ENCODE assay signal across 12 mouse cellular contexts in genomic region chr15:99455415-99455814, GRCm38 (mm10). TPM values are rescaled to one million over a fixed set of nuclear protein-coding genes. Genes with fewer than 3 reads are reported as not detected.
DNase-seq lines count a peak whose midpoint lies in the region; ATAC-seq lines count a peak whose summit lies in the region.
"Had no signal": no experiment of that assay in that cellular context is flagged by ENCODE, and none has a peak within 500 bp of the region (broad histone marks: within the 10 kb centered on the region; RNA-seq: fewer than 3 reads in every experiment).

No protein-coding gene starts in this region.

- peak overlapping the region; percentile 67 for H3K4me2 ChIP-seq in heart, embryonic 12.5 days
- H3K4me2 ChIP-seq in midbrain, embryonic 16.5 days (ENCODE audit: low read length): no peak overlapping the region; the same call in 1 of the 2 replicates
- peak overlapping the region; percentile 7; the same call in 1 of the 2 replicates for H3K4me2 ChIP-seq in limb, embryonic 11.5 days (ENCODE audit: low read depth, severe bottlenecking)
- H3K4me2 ChIP-seq in stomach, embryonic 16.5 days (ENCODE audit: low read depth, low read length): no peak overlapping the region

- peaks cover 62% of the 10 kb centered on the region for H3K4me1 ChIP-seq in heart, embryonic 12.5 days (replicated peaks)
- H3K4me1 ChIP-seq in midbrain, embryonic 10.5 days: peaks cover 53% of the 10 kb centered on the region
- peaks cover 37% of the 10 kb centered on the region for H3K4me1 ChIP-seq in midbrain, embryonic 16.5 days (ENCODE audit: control insufficient read depth, insufficient read depth, low read length)
- peaks cover 23% of the 10 kb centered on the region for H3K4me1 ChIP-seq in limb, embryonic 11.5 days (ENCODE audit: control insufficient read depth, insufficient read depth, low read length)
- peaks cover 21% of the 10 kb centered on the region for H3K4me1 ChIP-seq in stomach, embryonic 16.5 days (ENCODE audit: control insufficient read depth, insufficient read depth, low read length)

- H3K9ac ChIP-seq in heart, embryonic 12.5 days: peak overlapping the region; percentile 0; the same call in 1 of the 2 replicates
- H3K9ac ChIP-seq in midbrain, embryonic 16.5 days (ENCODE audit: low read depth, low read length): no peak overlapping the region
- H3K9ac ChIP-seq in limb, embryonic 11.5 days (ENCODE audit: low read length): no peak overlapping the region; the same call in 1 of the 2 replicates
- H3K9ac ChIP-seq in stomach, embryonic 16.5 days (ENCODE audit: low read length): peak overlapping the region; percentile 44; the same call in 1 of the 2 replicates
- H3K9ac ChIP-seq: liver, postnatal 0 days had no signal

- DNase-seq in heart, postnatal 36 days: no peak
- no peak for DNase-seq in midbrain, embryonic 10.5 days (ENCODE audit: low spot score)
- DNase-seq in limb, embryonic 11.5 days (ENCODE audit: low spot score): no peak
- no peak for DNase-seq in retina, embryonic 14.5 days (ENCODE audit: low spot score)
- DNase-seq in T-cell, adult 2 months (ENCODE audit: low spot score): no peak
- DNase-seq: cerebellum, postnatal 25 days; liver, postnatal 0 days; right cerebral cortex, postnatal 4 days; thymus, adult 18-20 months had no signal

- 83% methylated on average over 3 of the region's 3 CpGs for WGBS in heart, embryonic 12.5 days
- 89% methylated on average over 3 of the region's 3 CpGs for WGBS in midbrain, embryonic 10.5 days
- 91% methylated on average over 3 of the region's 3 CpGs for WGBS in midbrain, embryonic 16.5 days
- 88% methylated on average over 3 of the region's 3 CpGs for WGBS in limb, embryonic 11.5 days
- 74% methylated on average over 3 of the region's 3 CpGs for WGBS in stomach, embryonic 16.5 days

- no peak overlapping the region for H3K27ac ChIP-seq in heart, embryonic 12.5 days (ENCODE audit: poor library complexity, severe bottlenecking)
- H3K27ac ChIP-seq in midbrain, embryonic 10.5 days (replicated peaks): no peak overlapping the region
- H3K27ac ChIP-seq in midbrain, embryonic 16.5 days (ENCODE audit: low read length): no peak overlapping the region
- H3K27ac ChIP-seq in limb, embryonic 11.5 days (replicated peaks; ENCODE audit: low read depth, low read length): no peak overlapping the region
- H3K27ac ChIP-seq in stomach, embryonic 16.5 days (ENCODE audit: low read length): no peak overlapping the region

- peak overlapping the region; percentile 91; the same call in 1 of the 2 replicates for H3K4me3 ChIP-seq in heart, embryonic 12.5 days
- H3K4me3 ChIP-seq in midbrain, embryonic 10.5 days: peak overlapping the region; percentile 95; the same call in 1 of the 2 replicates
- no peak overlapping the region for H3K4me3 ChIP-seq in midbrain, embryonic 16.5 days (ENCODE audit: low read depth, low read length)
- no peak overlapping the region for H3K4me3 ChIP-seq in limb, embryonic 11.5 days (ENCODE audit: low read depth, low read length)
- H3K4me3 ChIP-seq in stomach, embryonic 16.5 days (replicated peaks; ENCODE audit: low read length): no peak overlapping the region

- H3K27me3 ChIP-seq in heart, embryonic 12.5 days (replicated peaks): no peaks in the 10 kb centered on the region
- H3K27me3 ChIP-seq in midbrain, embryonic 10.5 days (ENCODE audit: low read depth, poor library complexity, severe bottlenecking): no peaks in the 10 kb centered on the region
- no peaks in the 10 kb centered on the region for H3K27me3 ChIP-seq in midbrain, embryonic 16.5 days (ENCODE audit: control insufficient read depth, insufficient read depth, low read depth, low read length)
- no peaks in the 10 kb centered on the region for H3K27me3 ChIP-seq in limb, embryonic 11.5 days (ENCODE audit: control insufficient read depth, insufficient read depth, low read length)
- H3K27me3 ChIP-seq in stomach, embryonic 16.5 days (ENCODE audit: control insufficient read depth, insufficient read depth, low read length): no peaks in the 10 kb centered on the region

- peaks cover 18% of the 10 kb centered on the region for H3K36me3 ChIP-seq in heart, embryonic 12.5 days
- H3K36me3 ChIP-seq in midbrain, embryonic 10.5 days: peaks cover 46% of the 10 kb centered on the region
- no peaks in the 10 kb centered on the region for H3K36me3 ChIP-seq in midbrain, embryonic 16.5 days (ENCODE audit: control insufficient read depth, insufficient read depth, low read length)
- no peaks in the 10 kb centered on the region for H3K36me3 ChIP-seq in limb, embryonic 11.5 days (ENCODE audit: control insufficient read depth, insufficient read depth, low read length)
- H3K36me3 ChIP-seq in stomach, embryonic 16.5 days (ENCODE audit: control insufficient read depth, insufficient read depth, low read length): no peaks in the 10 kb centered on the region

- intact Hi-C loops in heart, postnatal 36 days (cut with DNase I): loop anchor here (5.0 kb wide), 1 partner anchor 133 kb away; no protein-coding TSS in a partner anchor

- H3K9me3 ChIP-seq in heart, embryonic 12.5 days (replicated peaks): no peaks in the 10 kb centered on the region
- H3K9me3 ChIP-seq in midbrain, embryonic 10.5 days (replicated peaks): no peaks in the 10 kb centered on the region
- no peaks in the 10 kb centered on the region for H3K9me3 ChIP-seq in midbrain, embryonic 16.5 days (replicated peaks; ENCODE audit: control insufficient read depth, low read length, poor library complexity, severe bottlenecking)
- H3K9me3 ChIP-seq in limb, embryonic 11.5 days (ENCODE audit: control insufficient read depth, low read length): no peaks in the 10 kb centered on the region
- no peaks in the 10 kb centered on the region for H3K9me3 ChIP-seq in stomach, embryonic 16.5 days (replicated peaks; ENCODE audit: control insufficient read depth, low read length)

- ATAC-seq in heart, embryonic 12.5 days (ENCODE audit: insufficient number of reproducible peaks, low FRiP score): no peak
- no peak for ATAC-seq in midbrain, embryonic 16.5 days
- ATAC-seq in limb, embryonic 11.5 days (ENCODE audit: insufficient number of reproducible peaks, low FRiP score, low TSS enrichment, low read depth): no peak
- no peak for ATAC-seq in stomach, embryonic 16.5 days (ENCODE audit: insufficient read depth, low FRiP score)
- ATAC-seq: liver, postnatal 0 days had no signal

RNA-seq across cellular contexts. Expression of gene Nckap5l, which starts 2.1 kb away (rescaled TPM):
- polyA plus RNA-seq in heart, embryonic 12.5 days (2016; fragmentation: Nextera tagmentation; extraction: Ambion mirVana): 11.4 and 12.0 TPM in 2 replicates
- 1 to 10 TPM; 6.9 to 8.8 TPM for total RNA-seq in heart, postnatal 36 days (2021)
- 11.0 and 11.3 TPM in 2 replicates for polyA plus RNA-seq in midbrain, embryonic 10.5 days (2016; fragmentation: Nextera tagmentation; extraction: Ambion mirVana)
- polyA plus RNA-seq in midbrain, embryonic 16.5 days (2015; fragmentation: Nextera tagmentation; extraction: Ambion mirVana): 16.2 and 17.1 TPM in 2 replicates
- polyA plus RNA-seq in limb, embryonic 11.5 days (2014; fragmentation: Nextera tagmentation; extraction: Ambion mirVana): 14.2 and 15.6 TPM in 2 replicates
- polyA plus RNA-seq in stomach, embryonic 16.5 days (2015; fragmentation: Nextera tagmentation; extraction: Ambion mirVana): 3.7 and 4.6 TPM in 2 replicates

RNA-seq across cellular contexts. Expression of gene Bcdin3d, which starts 19.1 kb away (rescaled TPM):
- 11.3 and 12.2 TPM in 2 replicates for polyA plus RNA-seq in heart, embryonic 12.5 days (2016; fragmentation: Nextera tagmentation; extraction: Ambion mirVana)
- 1 to 10 TPM; 3.2 to 3.4 TPM for total RNA-seq in heart, postnatal 36 days (2021)
- 21.3 and 22.1 TPM in 2 replicates for polyA plus RNA-seq in midbrain, embryonic 10.5 days (2016; fragmentation: Nextera tagmentation; extraction: Ambion mirVana)
- 19.0 and 21.6 TPM in 2 replicates for polyA plus RNA-seq in midbrain, embryonic 16.5 days (2015; fragmentation: Nextera tagmentation; extraction: Ambion mirVana)
- 17.8 and 20.2 TPM in 2 replicates for polyA plus RNA-seq in limb, embryonic 11.5 days (2014; fragmentation: Nextera tagmentation; extraction: Ambion mirVana)
- polyA plus RNA-seq in stomach, embryonic 16.5 days (2015; fragmentation: Nextera tagmentation; extraction: Ambion mirVana): 11.6 and 12.9 TPM in 2 replicates

Comparison
In these comparisons a context has a peak if more than half of its experiments do, and no peak if none do; other contexts are left out.
1. H3K4me3 ChIP-seq: peak in heart, embryonic 12.5 days (single experiment) and midbrain, embryonic 10.5 days (single experiment); none in midbrain, embryonic 16.5 days (single experiment), limb, embryonic 11.5 days (single experiment) and stomach, embryonic 16.5 days (single experiment).
2. H3K4me2 ChIP-seq: peak in heart, embryonic 12.5 days (single experiment) and limb, embryonic 11.5 days (single experiment); none in midbrain, embryonic 16.5 days (single experiment) and stomach, embryonic 16.5 days (single experiment).
3. H3K9ac ChIP-seq: peak in heart, embryonic 12.5 days (single experiment) and stomach, embryonic 16.5 days (single experiment); none in midbrain, embryonic 16.5 days (single experiment) and limb, embryonic 11.5 days (single experiment).